Mouse (Mus musculus): ENCODE data around the gene Tcte1.

Gene Tcte1

GRCm38 (mm10) chr17:45549617-45550181, 26.5 kb downstream of the Tcte1 start, which contains the start of gene Tmem151b:
Tmem151b (minus strand) TSS chr17:45549677.
- no peak for TF ChIP-seq GATA4 (IDR thresholded peaks at IDR 0.05; ENCODE audit: insufficient replicate concordance, low read length)

GRCm38 (mm10) chr17:45550253-45550652, 27.0 kb downstream of the Tcte1 start:
- no peak for TF ChIP-seq GATA4 (IDR thresholded peaks at IDR 0.05; ENCODE audit: insufficient replicate concordance, low read length)

- no peak for TF ChIP-seq GATA4 (IDR thresholded peaks at IDR 0.05; ENCODE audit: insufficient replicate concordance, low read length)
These were observed 28.1 kb downstream of the Tcte1 start for GRCm38 (mm10) chr17:45551249-45551796.

- no peak for TF ChIP-seq GATA4 (IDR thresholded peaks at IDR 0.05; ENCODE audit: insufficient replicate concordance, low read length)
These were observed 28.7 kb downstream of the Tcte1 start for GRCm38 (mm10) chr17:45551816-45552451.

- no peak for TF ChIP-seq GATA4 (IDR thresholded peaks at IDR 0.05; ENCODE audit: insufficient replicate concordance, low read length)
These were observed 29.8 kb downstream of the Tcte1 start for GRCm38 (mm10) chr17:45553065-45553464.

- no peak for TF ChIP-seq GATA4 (IDR thresholded peaks at IDR 0.05; ENCODE audit: insufficient replicate concordance, low read length)
These were observed 31.2 kb downstream of the Tcte1 start for GRCm38 (mm10) chr17:45554420-45554819.

- TF ChIP-seq GATA4 (IDR thresholded peaks at IDR 0.05; ENCODE audit: insufficient replicate concordance, low read length) = no peak; the same call in 1 of the 2 replicates
These were observed 32.3 kb downstream of the Tcte1 start, which contains the start of gene Nfkbie for GRCm38 (mm10) chr17:45555452-45556106. Nfkbie (plus strand) TSS chr17:45555703.

GRCm38 (mm10) chr17:45556107-45556489, 32.9 kb downstream of the Tcte1 start:
- TF ChIP-seq GATA4 (IDR thresholded peaks at IDR 0.05; ENCODE audit: insufficient replicate concordance, low read length) = no peak

GRCm38 (mm10) chr17:45556514-45557245, 33.4 kb downstream of the Tcte1 start:
- no peak for TF ChIP-seq GATA4 (IDR thresholded peaks at IDR 0.05; ENCODE audit: insufficient replicate concordance, low read length)

- TF ChIP-seq GATA4 (IDR thresholded peaks at IDR 0.05; ENCODE audit: insufficient replicate concordance, low read length) = no peak
These were observed 34.1 kb downstream of the Tcte1 start for GRCm38 (mm10) chr17:45557246-45557824.

- TF ChIP-seq GATA4 (IDR thresholded peaks at IDR 0.05; ENCODE audit: insufficient replicate concordance, low read length) = no peak
These were observed 35.0 kb downstream of the Tcte1 start for GRCm38 (mm10) chr17:45557998-45558862.

GRCm38 (mm10) chr17:45559732-45560525, 36.7 kb downstream of the Tcte1 start:
- TF ChIP-seq GATA4 (IDR thresholded peaks at IDR 0.05; ENCODE audit: insufficient replicate concordance, low read length) = no peak

GRCm38 (mm10) chr17:45563216-45563615, 40.0 kb downstream of the Tcte1 start:
- TF ChIP-seq GATA4 (IDR thresholded peaks at IDR 0.05; ENCODE audit: insufficient replicate concordance, low read length) = no peak

Measured in liver, adult (tissue).